Mouse (Mus musculus) embryonic facial prominence, embryonic 14.5 days (tissue): ENCODE data around the gene Mfsd4a. TPM values are rescaled to one million over a fixed set of nuclear protein-coding genes. Genes with fewer than 3 reads are reported as not detected.

Experiments
- ATAC-seq: fragments of 200-750 bp; cut with Nextera tagmentation; 2 replicates; pipeline ENCODE4 v1.8.0; 2017; ENCODE audit warnings: low read depth, moderate number of reproducible peaks, moderate TSS enrichment
- DNase-seq: peaks from one replicate; pipeline ENCODE4 v3.0.0-alpha.2; 2015; ENCODE audit warnings: low spot score
- H3K27ac ChIP-seq: fragments of 300-500 bp; sonication (generic); replicated peaks from 2 replicates; pipeline ENCODE4 v1.5.1; 2014; ENCODE audit warnings: low read depth, mild to moderate bottlenecking, low read length, moderate library complexity
- H3K27me3 ChIP-seq: fragments of 300-500 bp; sonication (generic); replicated peaks from 2 replicates; pipeline ENCODE4 v1.6.1; 2014; ENCODE audit warnings: low read length; ENCODE audit not compliant: control insufficient read depth, insufficient read depth
- H3K36me3 ChIP-seq: fragments of 300-500 bp; sonication (generic); 2 replicates; pipeline ENCODE4 v1.6.1; 2014; ENCODE audit warnings: low read length, mixed read lengths; ENCODE audit not compliant: control insufficient read depth, insufficient read depth
- H3K4me1 ChIP-seq: fragments of 300-500 bp; sonication (generic); 2 replicates; pipeline ENCODE4 v1.6.1; 2014; ENCODE audit warnings: antibody characterized with exemption, low read length; ENCODE audit not compliant: control insufficient read depth, insufficient read depth
- H3K4me2 ChIP-seq: fragments of 300-500 bp; sonication (generic); 2 replicates; pipeline ENCODE4 v1.6.1; 2014; ENCODE audit warnings: low read depth, mild to moderate bottlenecking, low read length, moderate library complexity, mixed read lengths
- H3K4me3 ChIP-seq: fragments of 300-500 bp; sonication (generic); 2 replicates; pipeline ENCODE4 v1.5.1; 2014; ENCODE audit warnings: low read depth, mild to moderate bottlenecking, low read length
- H3K9ac ChIP-seq: fragments of 300-500 bp; sonication (generic); 2 replicates; pipeline ENCODE4 v1.6.1; 2014; ENCODE audit warnings: low read depth, mild to moderate bottlenecking, low read length, moderate library complexity, mixed read lengths
- H3K9me3 ChIP-seq: fragments of 300-500 bp; sonication (generic); 2 replicates; pipeline ENCODE4 v1.6.1; 2016; ENCODE audit warnings: low read length; ENCODE audit not compliant: control insufficient read depth
- WGBS: fragments of 180-500 bp; shearing (Covaris S2); extraction: QIAGEN DNeasy Blood & Tissue Kit; methylation state at CpG from one replicate; pipeline ENCODE4 v1.1.7; 2014; 5-methylcytosine and 5-hydroxymethylcytosine counted together
- polyA plus RNA-seq: library from polyadenylated mRNA; unstranded; fragments of >200 nt; fragmentation: Nextera tagmentation; extraction: Ambion mirVana; gene quantifications from 2 replicates; pipeline ENCODE4 v1.2.1, GENCODE M21; 2014

Gene Mfsd4a
- polyA plus RNA-seq, 1 experiment from 2014 or later, result 13.3 TPM

GRCm38 (mm10) chr1:132061750-132062541 lies 5.9 kb downstream of the Mfsd4a start:
- no peaks in the 10 kb centered on the region for H3K36me3 ChIP-seq
- ATAC-seq (no peak), DNase-seq (no peak)
- H3K27ac ChIP-seq, result no peak overlapping the region
- no peaks in the 10 kb centered on the region for H3K9me3 ChIP-seq
- H3K27me3 ChIP-seq, result peaks cover 21% of the 10 kb centered on the region
- H3K9ac ChIP-seq, result no peak overlapping the region
- no peak overlapping the region for H3K4me3 ChIP-seq
- H3K4me1 ChIP-seq, result no peaks in the 10 kb centered on the region
- H3K4me2 ChIP-seq, result no peak overlapping the region
- 67% methylated on average over 6 of the region's 6 CpGs for WGBS

- Histone ChIP-seq H3K27ac (no peak overlapping the region), H3K4me3 (no peak overlapping the region), H3K36me3 (no peaks in the 10 kb centered on the region), H3K9me3 (no peaks in the 10 kb centered on the region), H3K4me2 (no peak overlapping the region), H3K27me3 (peaks cover 6% of the 10 kb centered on the region; the same call in 1 of the 2 replicates), H3K9ac (no peak overlapping the region), H3K4me1 (no peaks in the 10 kb centered on the region)
- ATAC-seq (no peak), DNase-seq (no peak)
- WGBS, result 57% methylated on average over 7 of the region's 7 CpGs
Measured at GRCm38 (mm10) chr1:132060036-132060769, 7.7 kb downstream of the Mfsd4a start.

GRCm38 (mm10) chr1:132058558-132058957 lies 9.3 kb downstream of the Mfsd4a start:
- H3K4me2 ChIP-seq, result no peak overlapping the region
- H3K4me3 ChIP-seq, result no peak overlapping the region
- H3K36me3 ChIP-seq, result no peaks in the 10 kb centered on the region
- H3K27ac ChIP-seq, result no peak overlapping the region
- ATAC-seq (no peak), DNase-seq (no peak)
- H3K27me3 ChIP-seq, result no peaks in the 10 kb centered on the region
- H3K9ac ChIP-seq, result no peak overlapping the region
- H3K4me1 ChIP-seq, result no peaks in the 10 kb centered on the region
- no peaks in the 10 kb centered on the region for H3K9me3 ChIP-seq
- 94% methylated on average over 5 of the region's 5 CpGs for WGBS

GRCm38 (mm10) chr1:132055054-132055664 lies 12.7 kb downstream of the Mfsd4a start:
- Histone ChIP-seq H3K27me3 (no peaks in the 10 kb centered on the region), H3K36me3 (no peaks in the 10 kb centered on the region), H3K9me3 (no peaks in the 10 kb centered on the region), H3K4me2 (no peak overlapping the region), H3K27ac (no peak overlapping the region), H3K9ac (no peak overlapping the region), H3K4me1 (no peaks in the 10 kb centered on the region), H3K4me3 (no peak overlapping the region)
- WGBS, result 81% methylated on average over 7 of the region's 7 CpGs
- no peak for DNase-seq
- ATAC-seq, result no peak

- no peaks in the 10 kb centered on the region for H3K9me3 ChIP-seq
- no peaks in the 10 kb centered on the region for H3K36me3 ChIP-seq
- WGBS, result 71% methylated on average over 3 of the region's 3 CpGs
- no peak for ATAC-seq
- H3K9ac ChIP-seq, result no peak overlapping the region
- no peak for DNase-seq
- H3K4me1 ChIP-seq, result no peaks in the 10 kb centered on the region
- no peak overlapping the region for H3K4me2 ChIP-seq
- H3K27ac ChIP-seq, result no peak overlapping the region
- no peak overlapping the region for H3K4me3 ChIP-seq
- no peaks in the 10 kb centered on the region for H3K27me3 ChIP-seq
Measured at GRCm38 (mm10) chr1:132054387-132054786, 13.5 kb downstream of the Mfsd4a start.

- Histone ChIP-seq H3K4me3 (no peak overlapping the region), H3K27ac (no peak overlapping the region), H3K4me2 (no peak overlapping the region), H3K9me3 (no peaks in the 10 kb centered on the region), H3K27me3 (no peaks in the 10 kb centered on the region), H3K36me3 (no peaks in the 10 kb centered on the region), H3K4me1 (no peaks in the 10 kb centered on the region), H3K9ac (no peak overlapping the region)
- WGBS, result 72% methylated on average over 3 of the region's 3 CpGs
- ATAC-seq (no peak), DNase-seq (no peak)
Measured at GRCm38 (mm10) chr1:132051746-132052145, 16.1 kb downstream of the Mfsd4a start.

- no peak overlapping the region for H3K27ac ChIP-seq
- no peaks in the 10 kb centered on the region for H3K36me3 ChIP-seq
- ATAC-seq, result peak; percentile 75
- H3K9ac ChIP-seq, result no peak overlapping the region
- no peaks in the 10 kb centered on the region for H3K4me1 ChIP-seq
- WGBS, result 18% methylated on average over 14 of the region's 15 CpGs
- no peak overlapping the region for H3K4me2 ChIP-seq
- H3K27me3 ChIP-seq, result no peaks in the 10 kb centered on the region
- no peaks in the 10 kb centered on the region for H3K9me3 ChIP-seq
- DNase-seq, result peak; percentile 25
- no peak overlapping the region for H3K4me3 ChIP-seq
Measured at GRCm38 (mm10) chr1:132046143-132046735, 21.6 kb downstream of the Mfsd4a start.

GRCm38 (mm10) chr1:132043759-132044158 lies 24.1 kb downstream of the Mfsd4a start:
- Histone ChIP-seq H3K4me3 (no peak overlapping the region), H3K9me3 (no peaks in the 10 kb centered on the region), H3K4me1 (no peaks in the 10 kb centered on the region), H3K9ac (no peak overlapping the region), H3K4me2 (no peak overlapping the region), H3K27me3 (no peaks in the 10 kb centered on the region), H3K36me3 (0 out of 2 replicates have a peak, but pooled peaks cover 5% of the 10 kb centered on the region), H3K27ac (no peak overlapping the region)
- 68% methylated on average over 4 of the region's 4 CpGs for WGBS
- ATAC-seq (no peak), DNase-seq (no peak)
